Mouse (Mus musculus) adrenal gland, postnatal 14 days (tissue): ENCODE measurements around the gene Ktn1. TPM values are rescaled to one million over a fixed set of nuclear protein-coding genes. Genes with fewer than 3 reads are reported as not detected.
A peak's percentile ranks its signal among the peaks of the same experiment; 100 is the strongest.

Experiments
- DNase-seq: peaks from one replicate; pipeline ENCODE4 v3.0.0; 2021; ENCODE audit warnings: mixed read lengths
- total RNA-seq: library from RNA; stranded (reverse); gene quantifications from 2 replicates; pipeline ENCODE4 v1.2.3, GENCODE M21; 2021

The Ktn1 gene
- total RNA-seq, 1 experiment from 2014 or later: 53.5 TPM

DNA sequence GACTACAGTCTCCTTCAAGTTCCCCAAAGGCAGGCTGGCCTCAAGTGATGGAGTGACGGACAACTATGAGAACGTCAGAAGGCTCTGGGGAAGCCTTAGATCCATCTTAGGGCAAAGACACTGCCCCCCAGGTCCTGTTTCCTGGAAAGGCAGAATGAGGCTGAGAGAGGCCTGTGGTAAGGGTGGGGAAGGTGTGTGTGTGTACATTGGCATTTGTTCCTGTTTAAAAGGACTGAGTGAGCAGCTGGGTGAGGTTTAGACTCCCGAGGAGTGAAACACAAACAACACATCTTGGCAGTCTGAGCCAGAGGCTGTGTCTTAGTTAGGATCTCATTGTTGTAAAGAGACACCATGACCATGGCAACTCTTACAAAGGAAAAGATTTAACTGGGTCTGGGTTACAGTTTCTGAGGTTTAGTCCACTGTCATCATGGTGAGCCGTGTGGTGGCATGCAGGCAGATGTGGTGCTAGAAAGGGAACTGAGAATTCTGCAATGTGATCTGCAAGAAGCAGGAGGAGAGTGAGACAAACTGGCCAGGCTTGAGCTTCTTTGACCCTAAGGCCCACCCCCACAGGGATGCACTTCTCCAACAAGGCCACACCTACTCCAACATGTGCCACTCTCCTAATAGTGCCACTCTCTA, 106.1 kb downstream of the Ktn1 start:
- DNase-seq: no peak

DNA sequence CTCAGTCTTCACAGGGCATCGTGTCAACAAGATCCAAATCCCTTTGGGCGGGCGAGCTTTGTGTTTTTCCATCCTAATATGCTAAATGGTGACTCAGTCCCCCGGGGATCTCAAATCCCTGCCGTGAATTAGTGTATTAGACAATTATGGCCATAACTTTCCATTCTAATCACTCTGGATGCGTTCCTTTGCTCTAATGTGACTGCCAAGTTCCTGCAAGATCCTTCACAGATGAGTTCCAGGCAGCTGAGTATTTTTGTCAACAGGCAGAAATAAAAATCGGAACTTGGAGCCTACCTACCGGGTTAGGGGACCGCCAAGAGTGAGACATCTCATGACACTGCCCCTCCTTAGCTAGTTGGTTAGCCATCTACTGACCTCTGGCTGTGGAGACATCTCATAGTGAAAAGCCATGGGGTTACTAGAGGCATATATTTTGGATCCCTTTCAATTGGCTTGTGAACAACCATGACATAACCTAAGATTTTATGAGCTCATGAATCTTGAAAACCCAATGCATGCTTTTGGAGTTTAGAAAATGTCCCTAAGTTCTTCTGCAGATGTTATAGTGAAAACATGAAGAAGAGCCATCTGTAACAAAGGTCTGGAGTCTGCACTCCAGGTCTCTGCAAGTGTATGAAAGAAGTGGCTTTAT, 108.3 kb downstream of the Ktn1 start:
- no peak for DNase-seq

DNA sequence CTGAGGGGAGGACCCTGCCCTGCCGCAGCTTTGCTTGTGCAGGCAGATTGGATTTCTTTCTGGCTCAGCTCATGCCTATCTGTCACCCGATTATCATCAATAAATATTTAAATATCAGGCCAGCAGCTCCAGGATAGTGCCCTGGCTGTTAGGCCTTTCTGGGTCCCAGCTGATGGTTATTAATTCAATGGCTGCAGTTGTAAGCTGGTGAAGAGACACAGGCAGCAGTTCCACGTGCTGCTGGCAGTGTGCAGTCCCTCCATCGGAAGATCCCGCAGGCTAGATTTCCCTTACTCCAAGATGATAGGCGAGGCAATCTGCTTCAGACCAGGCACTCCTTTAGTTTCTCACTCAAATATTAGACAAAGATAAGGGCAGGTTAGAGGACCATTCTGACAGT, 116.9 kb downstream of the Ktn1 start:
- DNase-seq: no peak

GRCm38 (mm10) chr14:47765796-47766195, 117.5 kb downstream of the Ktn1 start:
- DNase-seq: no peak

- DNase-seq: no peak
These were observed 118.1 kb downstream of the Ktn1 start for GRCm38 (mm10) chr14:47766373-47766772.

DNA sequence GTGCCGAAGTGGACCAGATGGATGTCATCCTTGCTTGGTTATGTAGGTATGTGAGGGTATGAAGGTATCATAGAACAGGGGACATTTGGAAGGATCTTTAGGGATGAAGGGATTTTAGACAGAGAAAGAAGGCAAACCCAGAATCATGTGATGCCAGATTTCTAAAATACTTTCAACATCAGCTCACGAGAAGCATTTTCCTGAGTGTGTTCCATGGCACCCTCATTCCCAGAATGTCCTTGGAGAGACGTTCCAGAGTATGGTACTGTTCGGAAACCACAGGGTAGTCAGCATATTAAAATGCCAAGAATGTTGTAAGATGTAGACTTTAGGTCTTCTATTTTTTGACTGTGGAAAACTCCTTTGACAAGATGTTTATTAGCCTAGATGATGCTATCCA, 123.2 kb downstream of the Ktn1 start:
- no peak for DNase-seq

DNA sequence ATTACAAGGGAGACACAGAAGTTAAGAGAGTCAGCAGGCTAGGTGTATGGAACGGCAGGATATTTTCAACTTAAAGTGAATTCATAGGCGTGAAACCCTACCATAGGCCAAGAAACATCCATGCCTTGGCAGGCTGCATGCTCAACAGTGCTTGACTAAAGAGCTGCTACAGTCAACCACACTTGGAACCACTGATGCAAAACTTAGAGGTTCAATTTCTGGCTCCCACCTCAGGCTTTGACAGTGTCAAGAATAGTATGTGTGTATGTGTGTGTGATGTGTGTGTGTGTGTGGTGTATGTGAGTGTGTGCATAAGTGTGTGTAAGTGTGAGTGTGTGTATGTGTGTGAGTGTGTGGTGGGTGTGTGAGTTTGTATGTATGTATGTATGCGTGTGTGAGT, 127.3 kb downstream of the Ktn1 start:
- DNase-seq: no peak

DNA sequence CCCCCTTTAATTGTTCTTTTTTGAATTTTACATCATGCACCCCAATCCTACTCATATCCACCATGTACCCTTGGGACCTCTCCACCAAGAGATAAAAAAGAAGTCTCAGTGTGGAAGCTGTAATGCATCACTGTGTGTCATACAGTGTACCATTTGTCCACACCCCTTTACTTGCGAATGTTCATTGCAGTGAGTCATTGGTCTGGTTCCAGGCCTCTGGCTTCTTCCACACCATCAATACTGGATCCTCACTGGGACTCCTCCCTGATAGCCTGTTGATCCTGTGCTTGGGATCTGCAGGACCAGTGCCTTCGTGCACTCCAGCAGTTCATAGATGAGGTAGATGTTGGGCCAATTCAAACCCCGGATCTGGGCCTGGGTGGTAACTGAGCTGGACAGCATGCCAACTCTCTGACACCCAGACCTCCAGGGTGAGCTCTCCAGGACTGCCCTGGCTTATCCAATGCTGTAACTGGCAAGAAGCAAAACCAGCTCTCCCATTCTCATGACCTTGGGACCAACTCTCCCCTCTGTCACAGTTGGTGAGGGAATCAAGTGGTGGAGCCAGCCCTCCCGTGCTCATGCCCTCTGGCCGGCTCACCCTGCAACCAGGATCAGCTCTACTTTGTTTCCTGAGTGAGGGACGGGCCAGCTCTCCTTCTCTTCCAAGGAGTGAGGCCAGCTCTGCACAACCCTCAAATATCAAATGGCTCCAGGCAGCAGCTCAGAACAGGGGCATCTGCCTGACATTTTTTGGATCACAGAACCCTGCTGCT, 128.2 kb downstream of the Ktn1 start:
- DNase-seq: peak; percentile 50

- no peak for DNase-seq
These were observed 137.9 kb downstream of the Ktn1 start for GRCm38 (mm10) chr14:47786112-47786511.

Other genes with a start within 250 kb of the Ktn1 start
- 8.3 and 11.4 TPM in 2 replicates for gene Dlgap5, start 230.0 kb upstream of the Ktn1 start, total RNA-seq
- 21.3 and 27.8 TPM in 2 replicates for gene Fbxo34, start 198.0 kb upstream of the Ktn1 start, total RNA-seq
- 12.3 and 14.0 TPM in 2 replicates for gene Atg14, start 77.8 kb upstream of the Ktn1 start, total RNA-seq